Mouse (Mus musculus) CH12.LX (cell line): ENCODE results near the gene Tceal8. TPM values are rescaled to one million over a fixed set of nuclear protein-coding genes. Genes with fewer than 3 reads are reported as not detected.

Source experiments
- DNase-seq: peaks from one replicate; pipeline ENCODE4 v3.0.0-alpha.2; 2013; ENCODE audit errors: extremely low read depth
- H3K27ac ChIP-seq: 2 replicates; pipeline ENCODE4 v1.5.1; 2012; ENCODE audit warnings: low read depth, mild to moderate bottlenecking, control low read depth, moderate library complexity; ENCODE audit not compliant: insufficient read depth
- H3K27me3 ChIP-seq: replicated peaks from 2 replicates; pipeline ENCODE3; 2012; ENCODE audit warnings: inconsistent platforms
- H3K36me3 ChIP-seq, 2 experiments: replicated peaks in 1 of 2; 2 replicates each; pipeline versions ENCODE3 to v1.6.1; 2012; ENCODE audit warnings: inconsistent platforms in 1 of 2, low read length in 1 of 2, mild to moderate bottlenecking in 1 of 2, mixed read lengths in 1 of 2, moderate library complexity in 1 of 2; ENCODE audit not compliant: control insufficient read depth in 1 of 2, insufficient read depth in 1 of 2
- H3K4me1 ChIP-seq, 2 experiments: 2 replicates each; pipeline ENCODE4 v1.6.1; 2012; ENCODE audit warnings: inconsistent platforms in 1 of 2, moderate library complexity in 1 of 2; ENCODE audit not compliant: insufficient read depth in 2 of 2, control insufficient read depth in 1 of 2
- H3K4me2 ChIP-seq: 2 replicates; pipeline ENCODE4 v1.6.1; 2012; ENCODE audit warnings: low read depth, mild to moderate bottlenecking, control low read depth; ENCODE audit not compliant: poor library complexity, insufficient read depth, severe bottlenecking
- H3K4me3 ChIP-seq, 3 experiments: fragments of 150-350 bp in 1 of 3; sonication (generic) in 1 of 3; replicated peaks in 1 of 3; 2 replicates each; pipeline versions ENCODE3 to v1.5.1; 2011 to 2012; ENCODE audit warnings: low read depth in 2 of 3, low read length in 2 of 3, mild to moderate bottlenecking in 2 of 3, moderate library complexity in 2 of 3, control low read depth in 1 of 3, improper control_type of control experiment in 1 of 3, inconsistent platforms in 1 of 3, mixed read lengths in 1 of 3; ENCODE audit not compliant: poor library complexity in 1 of 3
- H3K79me2 ChIP-seq: replicated peaks from 2 replicates; pipeline ENCODE4 v1.6.1; 2012; ENCODE audit warnings: mild to moderate bottlenecking, moderate library complexity; ENCODE audit not compliant: control insufficient read depth, poor library complexity, insufficient read depth, severe bottlenecking; ENCODE audit errors: extremely low read depth
- H3K9ac ChIP-seq: 2 replicates; pipeline ENCODE4 v1.6.1; 2012; ENCODE audit warnings: low read depth, mild to moderate bottlenecking, control low read depth, moderate library complexity; ENCODE audit not compliant: insufficient read depth
- H3K9me3 ChIP-seq: replicated peaks from 2 replicates; pipeline ENCODE3; 2012; ENCODE audit warnings: low read length, inconsistent platforms, mixed read lengths
- BHLHE40 ChIP-seq: IDR thresholded peaks from 2 replicates; pipeline ENCODE4 v1.6.1; 2011; ENCODE audit warnings: mild to moderate bottlenecking, low read depth, low read length, improper control_type of control experiment
- CHD1 ChIP-seq: IDR thresholded peaks from 2 replicates; pipeline ENCODE4 v1.6.1; 2012; ENCODE audit warnings: low read depth, low read length, improper control_type of control experiment, inconsistent platforms
- EP300 ChIP-seq: IDR thresholded peaks from 2 replicates; pipeline ENCODE4 v1.6.1; 2011; ENCODE audit warnings: low read length, improper control_type of control experiment
- HCFC1 ChIP-seq: IDR thresholded peaks from 2 replicates; pipeline ENCODE4 v1.6.1; 2012; ENCODE audit warnings: low read depth, mild to moderate bottlenecking, inconsistent platforms, low read length, improper control_type of control experiment
- JUN ChIP-seq: IDR thresholded peaks from 2 replicates; pipeline ENCODE4 v1.6.1; 2011; ENCODE audit warnings: low read depth, mild to moderate bottlenecking, low read length, improper control_type of control experiment, moderate library complexity; ENCODE audit not compliant: insufficient read depth
- KAT2A ChIP-seq: IDR thresholded peaks from 2 replicates; pipeline ENCODE4 v1.6.1; 2012; ENCODE audit warnings: low read length, improper control_type of control experiment, inconsistent platforms; ENCODE audit not compliant: insufficient replicate concordance
- MAX ChIP-seq: IDR thresholded peaks from 2 replicates; pipeline ENCODE4 v1.6.1; 2011; ENCODE audit warnings: low read length, improper control_type of control experiment
- MAZ ChIP-seq: IDR thresholded peaks from 2 replicates; pipeline ENCODE4 v1.6.1; 2012; ENCODE audit warnings: low read depth, mild to moderate bottlenecking, inconsistent platforms, low read length, improper control_type of control experiment, moderate library complexity
- MXI1 ChIP-seq: IDR thresholded peaks from 2 replicates; pipeline ENCODE4 v1.6.1; 2011; ENCODE audit warnings: mild to moderate bottlenecking, low read depth, low read length, improper control_type of control experiment
- MYC ChIP-seq: IDR thresholded peaks from 2 replicates; pipeline ENCODE4 v1.6.1; 2011; ENCODE audit warnings: low read depth, mild to moderate bottlenecking, improper control_type of control experiment, low read length
- NELFE ChIP-seq: IDR thresholded peaks from 2 replicates; pipeline ENCODE4 v1.6.1; 2011; ENCODE audit warnings: low read depth, low read length, improper control_type of control experiment
- NRF1 ChIP-seq: IDR thresholded peaks from 2 replicates; pipeline ENCODE4 v1.6.1; 2014; ENCODE audit warnings: low read depth, mild to moderate bottlenecking, inconsistent platforms, low read length, improper control_type of control experiment, moderate library complexity
- POLR2A ChIP-seq: IDR thresholded peaks from 2 replicates; pipeline ENCODE4 v1.6.1; 2011; ENCODE audit warnings: low read depth, mild to moderate bottlenecking, improper control_type of control experiment, low read length
- RAD21 ChIP-seq: IDR thresholded peaks from 2 replicates; pipeline ENCODE4 v1.6.1; 2011; ENCODE audit warnings: low read depth, mild to moderate bottlenecking, low read length, improper control_type of control experiment, moderate library complexity
- RCOR1 ChIP-seq: conservative IDR thresholded peaks from 2 replicates; pipeline ENCODE4 v1.6.1; 2012; ENCODE audit warnings: low read depth, mild to moderate bottlenecking, inconsistent platforms, low read length, improper control_type of control experiment
- SIN3A ChIP-seq: IDR thresholded peaks from 2 replicates; pipeline ENCODE4 v1.6.1; 2012; ENCODE audit warnings: low read length, improper control_type of control experiment, inconsistent platforms
- SMC3 ChIP-seq: IDR thresholded peaks from 2 replicates; pipeline ENCODE4 v1.6.1; 2011; ENCODE audit warnings: low read depth, low read length, improper control_type of control experiment
- TCF12 ChIP-seq: IDR thresholded peaks from 2 replicates; pipeline ENCODE4 v1.6.1; 2014; ENCODE audit warnings: low read depth, mild to moderate bottlenecking, inconsistent platforms, low read length, improper control_type of control experiment
- USF1 ChIP-seq: IDR thresholded peaks from 2 replicates; pipeline ENCODE4 v1.6.1; 2014; ENCODE audit warnings: low read depth, mild to moderate bottlenecking, inconsistent platforms, low read length, improper control_type of control experiment
- ZKSCAN1 ChIP-seq: IDR thresholded peaks from 2 replicates; pipeline ENCODE4 v1.6.1; 2012; ENCODE audit warnings: low read depth, inconsistent platforms, low read length, improper control_type of control experiment, borderline replicate concordance
- ZMIZ1 ChIP-seq: IDR thresholded peaks from 2 replicates; pipeline ENCODE4 v1.6.1; 2012; ENCODE audit warnings: low read depth, mild to moderate bottlenecking, inconsistent platforms, low read length, improper control_type of control experiment
- ZNF384 ChIP-seq: IDR thresholded peaks from 2 replicates; pipeline ENCODE4 v1.6.1; 2012; ENCODE audit warnings: low read depth, low read length, improper control_type of control experiment, inconsistent platforms
- dilution Hi-C: fragments of 300-500 bp; cut with MboI; formaldehyde crosslinking; loops from 2 replicates; pipeline ENCODE4 v1.14.3; 2020; ENCODE audit warnings: low sequenced_read_pairs; ENCODE audit not compliant: extremely low pct_unique_long_range_greater_than_20kb, extremely low pct_ligation_motif_present
- in situ Hi-C: fragments of 300-500 bp; cut with MboI; formaldehyde crosslinking; loops from 3 replicates; pipeline ENCODE4 v1.14.3; 2019; ENCODE audit warnings: low sequenced_read_pairs, low pct_ligation_motif_present, low pct_unique_long_range_greater_than_20kb, mixed read lengths
- polyA plus RNA-seq: library from polyadenylated mRNA; unstranded; fragments of >175 nt; gene quantifications from 2 replicates; pipeline ENCODE4 v1.2.1, GENCODE M21; 2012; ENCODE audit warnings: low read depth; ENCODE audit not compliant: insufficient read length
- total RNA-seq, 2 experiments: library from RNA; depleted of rRNA; stranded (reverse); fragments of 300-350 nt in 1 of 2; fragments of >200 nt in 1 of 2; gene quantifications; 2 replicates each; pipeline ENCODE4 v1.2.3; 2012 to 2014

The Tceal8 gene
- total and polyA plus RNA-seq, 3 experiments, result 0.67 to 5.8 (median 1.3) TPM

DNA sequence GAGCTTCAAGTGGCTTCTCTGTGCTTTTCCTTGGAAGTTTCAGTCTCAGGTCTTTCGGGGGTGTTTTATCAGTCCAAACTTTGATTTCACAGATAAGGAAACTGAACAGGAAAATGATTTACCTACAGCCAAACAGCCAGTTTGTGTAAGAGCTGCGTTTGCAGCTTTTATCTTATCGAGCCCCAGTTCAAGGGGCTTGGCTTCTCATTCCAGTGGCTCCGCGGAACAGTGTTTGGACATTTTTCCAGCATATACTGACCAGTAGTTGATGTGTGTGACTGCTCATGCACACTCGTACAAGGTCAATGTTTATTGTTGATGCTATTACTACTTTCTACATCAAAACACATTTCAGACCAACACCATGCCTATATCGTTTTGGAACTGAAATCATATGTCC, 27.9 kb downstream of the Tceal8 start:
- no peaks in the 10 kb centered on the region for H3K9me3 ChIP-seq
- no peak overlapping the region for H3K27ac ChIP-seq
- in situ Hi-C loops, result no loop called here
- no peak for TF ChIP-seq RAD21
- no peak for TF ChIP-seq KAT2A
- TF ChIP-seq MAZ, result no peak
- no peak for TF ChIP-seq MAX
- TF ChIP-seq POLR2A, result no peak
- TF ChIP-seq USF1, result no peak
- no peak for TF ChIP-seq JUN
- no peak for TF ChIP-seq TCF12
- TF ChIP-seq EP300, result no peak
- no peak for TF ChIP-seq NELFE
- no peak for TF ChIP-seq RCOR1
- no peak for TF ChIP-seq CHD1
- TF ChIP-seq ZKSCAN1, result no peak
- TF ChIP-seq ZNF384, result no peak
- TF ChIP-seq SIN3A, result no peak
- TF ChIP-seq MYC, result no peak
- no peak for TF ChIP-seq SMC3
- no peak for TF ChIP-seq BHLHE40
- no peak for DNase-seq
- dilution Hi-C loops, result no loop called here
- no peak overlapping the region for H3K4me3 ChIP-seq
- no peaks in the 10 kb centered on the region for H3K4me1 ChIP-seq
- H3K27me3 ChIP-seq, result no peaks in the 10 kb centered on the region
- no peak overlapping the region for H3K4me2 ChIP-seq
- no peaks in the 10 kb centered on the region for H3K36me3 ChIP-seq
- no peaks in the 10 kb centered on the region for H3K79me2 ChIP-seq
- H3K9ac ChIP-seq, result no peak overlapping the region

GRCm38 (mm10) chrX:136143711-136144110, 28.4 kb downstream of the Tceal8 start:
- no peak for DNase-seq
- Histone ChIP-seq H3K4me3 (no peak overlapping the region), H3K79me2 (no peaks in the 10 kb centered on the region), H3K27ac (no peak overlapping the region), H3K9ac (no peak overlapping the region), H3K4me1 (no peaks in the 10 kb centered on the region), H3K9me3 (no peaks in the 10 kb centered on the region), H3K36me3 (no peaks in the 10 kb centered on the region), H3K27me3 (no peaks in the 10 kb centered on the region), H3K4me2 (no peak overlapping the region)
- TF ChIP-seq EP300, result no peak
- no peak for TF ChIP-seq ZMIZ1
- no peak for TF ChIP-seq MXI1
- no peak for TF ChIP-seq POLR2A
- no peak for TF ChIP-seq HCFC1
- no peak for TF ChIP-seq NRF1
- dilution Hi-C loops (no loop called here), in situ Hi-C loops (no loop called here)
